Mouse (Mus musculus) liver, embryonic 13.5 days (tissue): ENCODE data around the gene 2900026A02Rik. TPM values are rescaled to one million over a fixed set of nuclear protein-coding genes. Genes with fewer than 3 reads are reported as not detected.

ENCODE experiments used
- ATAC-seq: fragments of 200-750 bp; cut with Nextera tagmentation; 2 replicates; pipeline ENCODE4 v1.8.0; 2017; ENCODE audit warnings: low read depth, mild to moderate bottlenecking, moderate number of reproducible peaks, moderate library complexity
- DNase-seq: peaks from one replicate; pipeline ENCODE4 v3.0.0; 2022
- H3K27ac ChIP-seq: fragments of 300-500 bp; sonication (generic); 2 replicates; pipeline ENCODE4 v1.5.1; 2015; ENCODE audit warnings: moderate library complexity, mild to moderate bottlenecking, inconsistent platforms
- H3K27me3 ChIP-seq: fragments of 300-500 bp; sonication (generic); 2 replicates; pipeline ENCODE4 v1.6.1; 2015; ENCODE audit warnings: mild to moderate bottlenecking, inconsistent platforms
- H3K36me3 ChIP-seq: fragments of 300-500 bp; sonication (generic); 2 replicates; pipeline ENCODE4 v1.6.1; 2015; ENCODE audit warnings: mild to moderate bottlenecking, inconsistent platforms
- H3K4me1 ChIP-seq: fragments of 300-500 bp; sonication (generic); replicated peaks from 2 replicates; pipeline ENCODE4 v1.6.1; 2015; ENCODE audit warnings: inconsistent platforms
- H3K4me2 ChIP-seq: fragments of 300-500 bp; sonication (generic); 2 replicates; pipeline ENCODE4 v1.6.1; 2015; ENCODE audit warnings: inconsistent platforms, mild to moderate bottlenecking, moderate library complexity
- H3K4me3 ChIP-seq: fragments of 300-500 bp; sonication (generic); replicated peaks from 2 replicates; pipeline ENCODE4 v1.5.1; 2015; ENCODE audit warnings: mild to moderate bottlenecking, inconsistent platforms
- H3K9ac ChIP-seq: fragments of 300-500 bp; sonication (generic); 2 replicates; pipeline ENCODE4 v1.6.1; 2015; ENCODE audit warnings: mild to moderate bottlenecking, inconsistent platforms
- H3K9me3 ChIP-seq: fragments of 300-500 bp; sonication (generic); replicated peaks from 2 replicates; pipeline ENCODE4 v1.6.1; 2016; ENCODE audit warnings: inconsistent platforms
- WGBS: fragments of 180-500 bp; shearing (Covaris S2); methylation state at CpG from one replicate; pipeline ENCODE4 v1.1.7; 2015; ENCODE audit not compliant: insufficient replicate concordance; 5-methylcytosine and 5-hydroxymethylcytosine counted together
- polyA plus RNA-seq: library from polyadenylated mRNA; unstranded; fragments of >200 nt; fragmentation: Nextera tagmentation; extraction: Ambion mirVana; gene quantifications from 2 replicates; pipeline ENCODE4 v1.2.1, GENCODE M21; 2015

Gene 2900026A02Rik
- polyA plus RNA-seq, 1 experiment from 2014 or later, result 0.98 TPM

GRCm38 (mm10) chr5:113193762-113194161 lies 27.3 kb downstream of the 2900026A02Rik start:
- Histone ChIP-seq H3K4me1 (peaks cover 10% of the 10 kb centered on the region; the same call in 1 of the 2 replicates), H3K4me2 (no peak overlapping the region), H3K27ac (no peak overlapping the region), H3K27me3 (no peaks in the 10 kb centered on the region), H3K36me3 (no peaks in the 10 kb centered on the region), H3K4me3 (no peak overlapping the region), H3K9ac (no peak overlapping the region), H3K9me3 (no peaks in the 10 kb centered on the region)
- no peak for ATAC-seq
- WGBS, result 75% methylated on average over 18 of the region's 18 CpGs
- no peak for DNase-seq

DNA sequence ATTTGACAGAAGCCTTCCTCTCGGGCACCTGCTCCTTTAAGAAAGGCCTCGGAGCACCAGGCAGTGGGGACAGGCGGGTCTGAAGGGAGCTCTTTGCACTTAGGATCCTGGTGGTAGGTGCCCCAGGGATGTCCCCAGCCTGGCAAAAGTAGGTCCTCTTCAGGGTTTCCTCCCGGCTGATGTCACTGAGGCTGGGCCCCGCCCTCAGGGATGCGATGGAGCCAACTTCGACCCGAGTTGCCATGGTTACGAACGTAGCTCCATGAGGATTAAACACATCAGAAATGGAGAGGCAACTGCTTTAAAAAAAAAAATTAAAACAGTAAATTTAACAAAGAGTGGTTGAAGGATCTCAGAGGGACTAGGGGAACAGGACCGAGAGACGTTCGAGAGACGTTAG lies 29.1 kb downstream of the 2900026A02Rik start:
- Histone ChIP-seq H3K4me1 (no peaks in the 10 kb centered on the region), H3K36me3 (no peaks in the 10 kb centered on the region; the same call in 1 of the 2 replicates), H3K9ac (no peak overlapping the region), H3K4me2 (no peak overlapping the region), H3K9me3 (no peaks in the 10 kb centered on the region), H3K27me3 (no peaks in the 10 kb centered on the region), H3K4me3 (no peak overlapping the region), H3K27ac (no peak overlapping the region)
- DNase-seq (no peak), ATAC-seq (no peak)
- WGBS, result 79% methylated on average over 14 of the region's 14 CpGs

GRCm38 (mm10) chr5:113190558-113190957 lies 30.5 kb downstream of the 2900026A02Rik start:
- Histone ChIP-seq H3K4me1 (no peaks in the 10 kb centered on the region), H3K4me3 (no peak overlapping the region), H3K27ac (no peak overlapping the region), H3K36me3 (no peaks in the 10 kb centered on the region; the same call in 1 of the 2 replicates), H3K4me2 (no peak overlapping the region), H3K27me3 (no peaks in the 10 kb centered on the region), H3K9me3 (no peaks in the 10 kb centered on the region), H3K9ac (no peak overlapping the region)
- DNase-seq, result no peak
- 45% methylated on average over 14 of the region's 14 CpGs for WGBS
- no peak for ATAC-seq

GRCm38 (mm10) chr5:113181441-113181840 lies 39.6 kb downstream of the 2900026A02Rik start:
- H3K36me3 ChIP-seq, result no peaks in the 10 kb centered on the region
- no peaks in the 10 kb centered on the region for H3K27me3 ChIP-seq
- ATAC-seq (peak; percentile 64; the same call in 1 of the 2 replicates), DNase-seq (peak; percentile 46)
- no peaks in the 10 kb centered on the region for H3K9me3 ChIP-seq
- H3K4me3 ChIP-seq, result no peak overlapping the region
- no peak overlapping the region for H3K9ac ChIP-seq
- 11% methylated on average over 6 of the region's 6 CpGs for WGBS
- no peak overlapping the region; the same call in 1 of the 2 replicates for H3K4me2 ChIP-seq
- peaks cover 26% of the 10 kb centered on the region for H3K4me1 ChIP-seq
- no peak overlapping the region for H3K27ac ChIP-seq

DNA sequence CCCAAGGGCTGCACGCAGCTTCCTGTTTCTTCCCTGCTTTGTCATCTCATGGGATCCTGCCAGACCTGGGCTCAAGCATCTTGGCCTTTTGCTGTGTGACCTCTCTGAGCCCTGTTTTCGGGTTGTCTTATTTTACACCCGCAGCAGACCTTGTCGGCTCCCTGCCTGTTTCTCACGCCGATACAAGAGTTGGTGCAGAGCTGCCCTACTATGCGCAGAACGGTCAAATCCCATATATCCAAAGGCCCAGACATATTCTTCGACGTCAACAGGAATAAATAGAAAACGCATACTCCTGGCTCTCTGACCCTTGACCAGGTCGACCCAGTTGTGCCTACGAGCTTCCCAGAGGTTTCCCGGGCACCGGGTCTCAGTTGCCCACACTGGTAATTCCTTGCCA lies 40.3 kb downstream of the 2900026A02Rik start:
- H3K27me3 ChIP-seq, result no peaks in the 10 kb centered on the region
- no peaks in the 10 kb centered on the region for H3K36me3 ChIP-seq
- ATAC-seq (no peak), DNase-seq (no peak)
- H3K4me1 ChIP-seq, result peaks cover 26% of the 10 kb centered on the region
- peak overlapping the region; percentile 62; the same call in 1 of the 2 replicates for H3K27ac ChIP-seq
- no peaks in the 10 kb centered on the region for H3K9me3 ChIP-seq
- H3K4me2 ChIP-seq, result peak overlapping the region; percentile 61
- peak overlapping the region; percentile 50; the same call in 1 of the 2 replicates for H3K9ac ChIP-seq
- 65% methylated on average over 15 of the region's 15 CpGs for WGBS
- H3K4me3 ChIP-seq, result peak overlapping the region; percentile 46

DNA sequence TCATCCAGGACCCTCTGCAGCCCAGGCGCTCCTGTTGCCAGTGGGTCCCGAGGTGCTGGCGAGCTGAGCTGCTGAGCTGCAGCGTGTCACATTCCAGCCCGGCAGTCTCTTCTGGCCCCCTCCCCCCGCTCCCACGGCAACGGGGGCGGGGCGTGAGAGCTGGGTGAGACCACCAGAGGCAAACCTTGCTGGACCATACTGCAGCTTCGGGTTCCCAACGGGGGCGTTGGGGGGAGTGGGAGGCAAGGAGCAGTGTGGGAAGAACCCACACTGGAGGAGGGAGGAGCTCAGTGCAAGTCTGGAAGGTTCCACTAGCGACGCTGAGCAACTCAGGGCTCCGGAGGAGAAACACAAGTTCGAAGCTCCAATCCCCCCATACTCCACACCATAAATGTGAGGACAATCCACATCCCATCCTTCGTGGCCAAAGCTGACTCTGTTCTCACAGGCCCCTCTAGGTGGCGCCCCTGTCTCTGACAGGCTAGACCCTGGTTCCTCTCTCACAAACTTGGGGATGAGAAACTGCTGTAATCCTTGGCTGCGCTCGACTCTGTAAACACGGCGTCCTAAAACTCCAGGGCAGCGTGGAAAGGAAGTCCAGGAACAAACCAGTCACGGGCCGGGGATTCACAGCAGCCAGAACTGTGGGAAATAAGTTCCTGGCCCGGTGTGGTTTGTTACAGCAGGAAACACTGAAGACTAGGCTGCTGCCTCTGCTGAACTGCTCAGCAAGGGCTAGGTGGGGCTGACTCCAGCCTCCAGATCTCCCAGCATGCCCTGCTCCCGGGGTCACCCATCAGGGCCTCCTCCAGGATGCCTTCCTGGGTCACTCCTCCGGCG lies 41.0 kb downstream of the 2900026A02Rik start:
- Histone ChIP-seq H3K9me3 (no peaks in the 10 kb centered on the region), H3K27me3 (no peaks in the 10 kb centered on the region), H3K27ac (peak overlapping the region; percentile 62; the same call in 1 of the 2 replicates), H3K9ac (peak overlapping the region; percentile 50), H3K36me3 (no peaks in the 10 kb centered on the region), H3K4me2 (peak overlapping the region; percentile 61), H3K4me3 (peak overlapping the region; percentile 46), H3K4me1 (peaks cover 26% of the 10 kb centered on the region)
- ATAC-seq (peak; percentile 78), DNase-seq (peak; percentile 64)
- 4% methylated on average over 30 of the region's 30 CpGs for WGBS

- WGBS, result 15% methylated on average over 7 of the region's 9 CpGs
- peak overlapping the region; percentile 61 for H3K4me2 ChIP-seq
- H3K4me3 ChIP-seq, result peak overlapping the region; percentile 46
- no peak overlapping the region for H3K9ac ChIP-seq
- H3K9me3 ChIP-seq, result no peaks in the 10 kb centered on the region
- peaks cover 26% of the 10 kb centered on the region for H3K4me1 ChIP-seq
- no peaks in the 10 kb centered on the region for H3K36me3 ChIP-seq
- no peaks in the 10 kb centered on the region for H3K27me3 ChIP-seq
- DNase-seq, result no peak
- no peak for ATAC-seq
- no peak overlapping the region for H3K27ac ChIP-seq
Observed at GRCm38 (mm10) chr5:113179451-113179842, 41.6 kb downstream of the 2900026A02Rik start.

DNA sequence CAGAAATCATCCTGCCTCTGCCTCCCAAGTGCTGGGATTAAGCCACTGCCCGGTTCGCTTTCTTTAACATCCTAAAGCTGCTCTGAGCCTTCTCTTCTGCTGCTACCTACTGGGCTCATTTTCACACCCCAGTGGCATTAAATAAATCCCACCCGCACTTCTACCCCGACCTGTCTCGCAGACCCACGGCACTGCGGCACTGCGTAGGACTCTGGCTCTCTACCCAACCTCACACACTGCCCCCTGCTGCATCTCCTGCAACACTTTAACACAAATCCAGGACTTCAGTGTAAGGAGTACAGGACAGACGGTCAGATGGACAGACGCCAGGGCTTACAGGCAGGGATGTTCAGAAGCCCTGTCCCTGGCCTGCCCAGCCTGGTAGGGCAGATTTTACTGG lies 45.1 kb downstream of the 2900026A02Rik start:
- Histone ChIP-seq H3K4me1 (peaks cover 16% of the 10 kb centered on the region), H3K4me2 (no peak overlapping the region), H3K36me3 (no peaks in the 10 kb centered on the region), H3K9ac (no peak overlapping the region), H3K9me3 (no peaks in the 10 kb centered on the region), H3K27ac (no peak overlapping the region), H3K4me3 (no peak overlapping the region), H3K27me3 (no peaks in the 10 kb centered on the region)
- ATAC-seq, result no peak
- WGBS, result 80% methylated on average over 10 of the region's 10 CpGs
- no peak for DNase-seq

DNA sequence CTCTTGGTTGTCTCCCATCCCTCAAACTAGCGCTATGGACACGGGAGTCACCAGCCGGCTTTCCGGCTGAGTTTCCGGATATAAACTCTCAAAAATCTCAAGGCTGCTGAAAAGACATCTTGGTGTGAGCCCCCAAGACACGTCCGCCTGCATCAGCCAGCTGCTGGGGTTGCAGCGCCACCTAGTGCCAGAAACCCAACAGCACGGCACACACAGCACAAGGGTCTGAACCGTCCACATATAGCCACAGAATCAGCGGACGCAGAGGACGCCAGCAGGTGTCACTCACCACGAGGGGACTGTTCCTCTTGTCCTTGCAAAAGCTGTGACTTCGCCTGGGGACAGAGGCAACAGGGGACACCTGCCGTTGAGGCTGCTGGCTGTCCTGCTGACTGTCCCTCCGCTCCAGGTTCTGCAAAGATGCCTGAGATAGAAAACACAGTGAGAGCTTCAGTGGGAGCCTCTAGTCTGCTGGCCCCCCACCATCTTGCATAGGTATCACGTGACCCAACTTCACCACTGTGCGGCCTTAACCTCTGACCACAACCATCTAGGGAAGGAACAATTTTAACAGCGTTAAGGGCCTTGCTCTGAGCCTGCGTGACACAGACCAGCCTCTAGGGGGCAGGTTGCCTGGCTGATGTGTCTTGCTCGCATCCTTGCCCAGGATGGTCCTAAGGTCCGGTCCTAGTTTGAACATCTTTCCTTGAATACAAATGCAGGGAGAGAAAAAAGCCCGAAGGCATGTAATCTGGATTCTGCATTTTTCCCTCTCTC lies 45.9 kb downstream of the 2900026A02Rik start:
- no peak overlapping the region for H3K9ac ChIP-seq
- no peaks in the 10 kb centered on the region for H3K36me3 ChIP-seq
- peaks cover 7% of the 10 kb centered on the region for H3K4me1 ChIP-seq
- H3K4me3 ChIP-seq, result no peak overlapping the region
- 30% methylated on average over 24 of the region's 24 CpGs for WGBS
- H3K4me2 ChIP-seq, result no peak overlapping the region
- H3K27ac ChIP-seq, result no peak overlapping the region
- 0 out of 2 replicates have a peak, but pooled peaks have one; percentile 21 for ATAC-seq
- DNase-seq, result peak; percentile 46
- H3K27me3 ChIP-seq, result no peaks in the 10 kb centered on the region
- no peaks in the 10 kb centered on the region for H3K9me3 ChIP-seq

DNA sequence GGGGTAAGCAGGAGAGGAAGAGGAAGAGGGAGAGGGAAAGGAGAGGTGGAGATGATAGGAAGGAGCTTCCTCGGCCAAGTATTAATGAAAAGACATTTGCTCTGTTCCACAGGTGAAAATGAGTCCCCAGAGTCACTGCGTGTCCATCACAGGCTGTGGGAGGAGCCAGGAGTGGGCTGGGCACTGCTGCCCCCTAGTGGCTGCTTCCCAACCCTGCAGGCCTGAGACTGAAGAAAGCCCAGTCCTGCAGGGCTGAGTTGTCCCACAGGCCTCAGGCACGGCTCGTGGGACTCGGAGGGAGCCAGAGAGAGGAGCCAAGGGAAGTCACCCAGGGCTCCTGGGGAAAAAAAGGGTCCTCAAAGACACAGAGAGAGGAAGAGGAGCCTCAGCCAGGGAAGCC lies 47.7 kb downstream of the 2900026A02Rik start:
- ATAC-seq (peak; percentile 32; the same call in 1 of the 2 replicates), DNase-seq (peak; percentile 56)
- WGBS, result 7% methylated on average over 5 of the region's 5 CpGs
- Histone ChIP-seq H3K4me1 (no peaks in the 10 kb centered on the region), H3K9ac (no peak overlapping the region), H3K27me3 (no peaks in the 10 kb centered on the region), H3K27ac (no peak overlapping the region), H3K4me3 (no peak overlapping the region), H3K4me2 (no peak overlapping the region), H3K9me3 (no peaks in the 10 kb centered on the region), H3K36me3 (no peaks in the 10 kb centered on the region)

- Histone ChIP-seq H3K4me3 (no peak overlapping the region), H3K4me2 (no peak overlapping the region), H3K36me3 (no peaks in the 10 kb centered on the region), H3K27me3 (no peaks in the 10 kb centered on the region), H3K27ac (no peak overlapping the region), H3K9me3 (no peaks in the 10 kb centered on the region), H3K4me1 (no peaks in the 10 kb centered on the region), H3K9ac (no peak overlapping the region)
- 51% methylated on average over 10 of the region's 10 CpGs for WGBS
- DNase-seq, result no peak
- ATAC-seq, result no peak
Observed at GRCm38 (mm10) chr5:113171968-113172578, 49.0 kb downstream of the 2900026A02Rik start.
